Mouse (Mus musculus) monocyte, adult 5-6 weeks (primary cell): ENCODE measurements around the gene Pkp2. TPM values are rescaled to one million over a fixed set of nuclear protein-coding genes. Genes with fewer than 3 reads are reported as not detected.
"Not testable (repeated sequence)": the region's sequence is repeated elsewhere in the genome, so short reads cannot be mapped to it uniquely, and the experiment has no call there.

Source experiments
- ATAC-seq: fragments of 153-309, 156-312 bp; replicated peaks from 2 replicates; pipeline ENCODE4 v1.8.0; 2017; ENCODE audit warnings: mild to moderate bottlenecking; ENCODE audit not compliant: low TSS enrichment, insufficient number of reproducible peaks, severe bottlenecking, poor library complexity, low FRiP score
- total RNA-seq: library from RNA; stranded (forward); fragments of 200-1000, 200-491, 200-594 nt; gene quantifications from 3 replicates; pipeline ENCODE4 v1.2.3, GENCODE M21; 2017

The Pkp2 gene
- 0.97 to 1.7 TPM in 2 of 3 replicates, not detected in the other for total RNA-seq

DNA sequence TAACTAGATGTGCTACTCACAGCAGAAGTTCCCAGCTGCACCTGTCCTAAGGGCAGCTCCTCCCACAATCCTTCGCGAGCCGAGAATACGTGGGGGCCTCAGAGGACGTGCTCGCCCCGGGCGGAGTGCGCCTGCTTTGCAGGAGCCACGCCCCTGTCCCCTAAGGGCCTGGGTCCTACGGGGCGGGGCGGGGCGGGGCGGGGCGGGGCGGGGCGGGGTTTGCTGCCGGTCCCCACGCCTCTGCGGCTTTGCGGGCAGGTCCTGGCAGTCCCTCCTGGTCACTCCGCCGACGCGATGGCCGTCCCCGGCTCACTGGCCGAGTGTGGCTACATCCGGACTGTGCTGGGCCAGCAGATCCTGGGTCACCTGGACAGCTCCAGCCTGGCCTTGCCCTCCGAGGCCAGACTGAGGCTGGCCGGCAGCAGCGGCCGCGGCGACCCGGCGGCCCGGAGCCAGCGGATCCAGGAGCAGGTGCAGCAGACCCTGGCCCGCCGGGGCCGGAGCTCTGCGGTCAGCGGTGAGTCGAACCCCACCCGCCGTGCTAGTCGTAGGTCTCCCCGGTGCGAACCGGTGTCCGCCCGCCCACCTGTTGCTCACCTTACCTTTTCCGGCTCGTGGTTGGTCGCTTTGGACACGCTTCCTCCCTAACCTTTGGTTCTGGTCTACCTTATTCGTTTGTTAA lies at the start of gene Pkp2:
TSS of gene Pkp2 (plus strand) at position 240 of the 682 bp plus-strand sequence.
- ATAC-seq, result no peak

DNA sequence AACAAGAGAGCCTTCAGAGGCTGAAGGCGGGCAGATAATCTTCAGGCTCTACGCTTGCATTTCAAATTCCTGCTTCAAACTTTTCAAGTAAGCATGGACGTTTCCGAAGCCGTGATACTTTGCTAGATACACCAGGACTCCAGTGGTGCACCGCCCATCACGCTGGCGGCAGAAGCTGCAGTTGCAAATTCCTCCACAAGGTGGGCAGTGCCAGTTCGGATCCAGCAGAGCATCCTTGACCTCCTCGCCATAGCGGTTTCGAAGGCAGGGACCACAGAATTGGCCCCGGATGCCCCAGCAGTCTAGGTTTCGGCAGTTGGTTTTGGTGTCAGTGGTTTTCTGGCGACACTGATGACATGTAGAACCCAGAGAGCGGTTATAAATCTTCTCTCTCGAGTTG lies 15.7 kb upstream of the Pkp2 start:
- no peak for ATAC-seq

GRCm38 (mm10) chr16:16201991-16202390 lies 11.1 kb upstream of the Pkp2 start:
- ATAC-seq, result not testable (repeated sequence)

DNA sequence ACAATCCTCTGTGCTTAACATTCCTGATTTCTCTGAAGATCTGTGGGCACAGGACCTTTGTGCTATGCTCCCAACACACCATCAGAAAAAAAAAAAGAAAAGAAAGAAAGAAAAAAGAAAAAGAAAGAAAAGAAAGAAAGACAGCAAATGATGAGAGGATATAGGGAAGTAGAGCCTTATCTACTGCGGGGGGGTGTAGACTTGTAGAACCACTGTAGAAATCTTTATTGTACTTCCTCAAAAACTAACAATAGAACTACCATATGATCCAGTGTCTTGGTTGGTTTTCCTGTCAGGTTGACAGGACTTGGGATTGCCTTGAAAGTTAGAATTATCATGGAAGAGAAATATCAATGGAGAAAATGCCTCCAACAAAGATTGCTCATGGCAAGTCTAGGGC lies 8.5 kb upstream of the Pkp2 start:
- ATAC-seq, result no peak

DNA sequence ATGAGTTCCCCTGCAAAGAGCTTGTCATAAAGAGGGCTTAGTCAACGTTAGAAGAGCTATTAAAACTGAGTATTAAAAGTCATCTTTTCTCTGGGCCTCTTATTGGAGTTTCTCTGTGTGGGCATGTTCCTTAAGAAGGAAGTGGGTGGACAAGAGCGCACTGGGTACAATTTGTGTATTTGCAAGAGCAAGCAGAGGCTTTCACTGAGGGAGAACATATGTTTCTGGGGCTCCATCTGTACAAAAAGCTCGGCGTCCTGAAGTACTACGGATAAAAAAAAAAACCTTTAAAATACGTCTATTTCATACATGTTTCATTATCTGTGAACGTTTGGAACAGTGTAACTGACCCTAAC lies 417 bp upstream of the Pkp2 start:
- ATAC-seq, result no peak

DNA sequence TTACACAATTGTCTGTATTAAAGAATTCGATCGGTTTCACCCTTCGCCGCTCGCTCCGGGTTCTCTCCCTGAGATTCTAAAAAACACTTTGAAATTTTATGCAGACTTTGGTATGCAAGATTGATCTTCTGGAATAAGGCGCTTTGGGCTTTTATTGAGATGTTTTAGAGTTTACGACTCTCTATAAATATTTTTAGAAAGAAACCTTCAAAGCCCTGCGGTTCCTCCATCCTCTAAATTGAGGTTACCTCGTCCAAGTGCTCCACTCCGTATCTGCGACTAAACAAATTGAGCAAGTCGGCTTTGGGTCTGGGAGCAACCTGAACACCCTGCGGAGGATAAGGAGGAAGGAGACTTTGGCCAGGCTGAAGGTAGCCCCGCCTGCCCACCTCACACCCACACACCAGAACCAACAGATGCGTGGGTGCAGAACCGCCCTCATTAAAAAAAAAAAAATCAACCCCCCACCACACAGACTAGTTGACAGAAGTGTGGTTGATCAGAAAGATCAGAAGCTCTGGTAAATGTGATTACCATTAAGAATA lies 715 bp downstream of the Pkp2 start:
- no peak for ATAC-seq

DNA sequence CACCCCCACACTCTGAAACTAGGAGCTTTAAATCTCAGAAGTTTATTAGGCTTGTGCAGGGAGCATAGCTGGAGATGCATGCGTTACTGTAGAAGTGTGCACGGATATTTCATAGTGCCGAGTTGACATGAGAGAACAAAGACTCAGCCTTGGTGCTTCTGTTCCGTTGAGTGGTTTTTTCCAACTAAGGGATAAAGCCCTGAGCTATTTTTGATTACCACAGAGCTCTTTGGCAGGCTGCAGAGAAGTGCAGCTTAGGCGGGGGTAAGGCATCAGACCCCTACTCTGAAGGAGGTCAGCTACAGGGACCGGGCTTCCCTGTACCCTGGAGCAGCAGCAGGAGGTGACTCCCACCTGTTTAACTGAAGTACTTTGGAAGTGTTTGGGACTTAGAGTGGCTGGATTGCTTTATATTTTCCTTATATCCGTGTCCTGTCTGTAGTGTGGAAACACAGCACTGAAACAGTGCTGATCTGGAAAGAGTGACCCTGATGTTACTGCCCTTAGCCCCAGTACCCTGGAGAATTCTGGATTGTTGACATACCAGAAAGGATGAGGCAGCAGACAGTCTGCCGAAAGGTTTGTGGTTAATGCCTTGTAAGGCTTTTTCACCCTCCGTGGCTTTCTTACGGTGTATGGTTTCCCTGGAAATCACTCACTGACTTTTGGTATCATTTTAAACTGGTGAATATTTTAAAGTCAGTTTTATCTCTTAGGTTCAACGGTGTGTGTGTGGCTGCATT lies 2.7 kb downstream of the Pkp2 start:
- no peak for ATAC-seq

GRCm38 (mm10) chr16:16216934-16217333 lies 3.8 kb downstream of the Pkp2 start:
- ATAC-seq, result no peak

DNA sequence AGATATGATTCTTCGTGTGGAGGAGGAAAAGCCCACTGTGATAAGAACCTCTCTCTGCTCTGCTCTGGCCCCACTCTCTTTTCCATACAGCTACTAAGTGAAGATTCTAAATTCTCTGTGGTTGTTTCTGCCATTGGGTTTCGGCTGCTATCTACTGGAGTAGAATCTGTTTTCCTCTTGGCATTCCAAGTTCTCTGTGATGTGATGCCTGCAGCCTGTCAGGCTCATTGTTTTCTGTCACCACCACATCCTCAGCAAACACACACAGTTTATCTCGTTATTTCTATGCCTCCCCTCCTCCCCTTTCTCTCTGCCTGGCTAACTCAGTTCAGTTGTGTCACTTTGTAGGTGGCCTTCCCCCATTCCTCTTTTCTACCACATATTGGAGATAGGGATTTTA lies 6.7 kb downstream of the Pkp2 start:
- ATAC-seq, result no peak

GRCm38 (mm10) chr16:16222651-16223050 lies 9.5 kb downstream of the Pkp2 start:
- ATAC-seq, result no peak

DNA sequence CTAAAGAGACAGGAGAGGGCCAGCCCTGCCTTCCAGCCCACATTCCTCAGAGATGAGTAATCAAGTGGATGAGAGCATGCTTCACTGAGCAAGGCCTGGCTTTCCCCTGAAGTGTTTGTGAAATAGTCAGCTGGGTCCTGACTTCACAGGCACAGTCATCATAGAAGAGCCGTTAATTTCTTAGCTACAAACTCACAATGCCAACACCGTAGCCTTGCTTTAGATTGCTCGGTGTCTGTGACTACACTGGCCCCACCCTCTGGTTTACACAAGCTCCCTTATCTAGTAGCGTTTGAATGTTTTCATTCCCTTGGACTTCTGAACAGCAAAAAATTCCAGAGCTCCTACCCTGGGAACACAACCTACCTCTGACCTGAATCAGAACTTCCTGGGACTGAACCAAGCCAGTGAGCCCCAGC lies 11.4 kb downstream of the Pkp2 start:
- ATAC-seq, result no peak

- no peak for ATAC-seq
These were observed 12.7 kb downstream of the Pkp2 start for GRCm38 (mm10) chr16:16225828-16226227.

- ATAC-seq, result no peak
These were observed 17.3 kb downstream of the Pkp2 start for GRCm38 (mm10) chr16:16230439-16230838.

- ATAC-seq, result no peak
These were observed 20.8 kb downstream of the Pkp2 start for GRCm38 (mm10) chr16:16233919-16234318.

DNA sequence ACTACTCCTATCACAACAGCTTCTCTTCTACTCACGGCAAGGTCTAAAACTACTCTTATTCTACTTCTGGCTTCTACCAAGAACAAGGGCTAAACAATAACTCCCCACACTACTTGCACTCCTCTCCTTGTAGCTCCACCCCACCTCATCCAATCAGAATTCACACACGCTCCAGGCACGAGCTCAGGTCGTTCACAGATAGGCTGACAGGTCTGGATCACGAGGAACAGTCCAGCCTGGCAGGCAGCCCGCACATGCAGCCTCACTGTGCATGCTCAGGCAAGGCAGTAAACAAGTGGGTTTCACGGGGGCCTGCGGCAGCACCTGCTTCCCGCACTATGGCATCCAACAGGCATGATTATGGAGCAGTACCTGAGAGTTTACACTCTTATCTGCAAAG lies 23.6 kb downstream of the Pkp2 start:
- not testable (repeated sequence) for ATAC-seq

GRCm38 (mm10) chr16:16238356-16238755 lies 25.2 kb downstream of the Pkp2 start:
- no peak for ATAC-seq

DNA sequence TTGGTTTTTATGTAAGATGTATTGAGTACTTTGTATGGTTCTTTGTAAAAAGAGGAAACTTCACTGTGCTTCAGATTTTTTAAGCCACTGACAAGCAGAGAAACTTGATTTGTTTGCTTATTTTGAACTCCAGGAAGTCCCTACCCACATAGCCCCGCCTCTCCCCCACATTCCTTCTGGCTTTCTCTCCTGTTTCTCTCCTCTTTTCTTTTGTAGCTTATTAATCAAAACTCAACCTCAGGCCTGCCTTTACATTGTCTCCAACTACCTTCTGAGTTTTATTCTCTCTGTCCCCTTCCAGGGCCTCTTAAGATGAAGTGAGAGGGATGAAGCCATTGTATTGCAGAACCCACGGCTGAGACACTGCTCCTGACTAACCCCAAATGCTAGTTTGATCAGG lies 31.6 kb downstream of the Pkp2 start:
- ATAC-seq, result no peak

DNA sequence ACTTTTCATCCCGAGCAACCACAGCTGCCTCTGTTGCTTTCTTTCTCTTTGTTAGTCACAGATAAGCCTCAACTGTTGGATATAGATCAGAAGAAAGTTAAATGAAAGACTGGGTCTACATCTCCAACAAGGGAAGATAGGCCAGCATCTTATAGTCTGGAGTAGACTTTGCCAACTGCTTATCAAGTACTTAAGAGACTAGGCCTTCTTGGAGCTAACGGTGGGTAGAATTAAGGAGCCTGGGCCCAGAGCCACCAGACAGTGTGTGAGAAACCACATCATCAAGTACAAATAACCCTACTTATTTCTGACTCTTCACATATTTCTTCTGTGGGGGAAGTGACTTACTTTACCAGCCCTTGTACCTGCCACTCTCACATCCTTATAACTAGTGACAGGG lies 37.4 kb downstream of the Pkp2 start:
- no peak for ATAC-seq

DNA sequence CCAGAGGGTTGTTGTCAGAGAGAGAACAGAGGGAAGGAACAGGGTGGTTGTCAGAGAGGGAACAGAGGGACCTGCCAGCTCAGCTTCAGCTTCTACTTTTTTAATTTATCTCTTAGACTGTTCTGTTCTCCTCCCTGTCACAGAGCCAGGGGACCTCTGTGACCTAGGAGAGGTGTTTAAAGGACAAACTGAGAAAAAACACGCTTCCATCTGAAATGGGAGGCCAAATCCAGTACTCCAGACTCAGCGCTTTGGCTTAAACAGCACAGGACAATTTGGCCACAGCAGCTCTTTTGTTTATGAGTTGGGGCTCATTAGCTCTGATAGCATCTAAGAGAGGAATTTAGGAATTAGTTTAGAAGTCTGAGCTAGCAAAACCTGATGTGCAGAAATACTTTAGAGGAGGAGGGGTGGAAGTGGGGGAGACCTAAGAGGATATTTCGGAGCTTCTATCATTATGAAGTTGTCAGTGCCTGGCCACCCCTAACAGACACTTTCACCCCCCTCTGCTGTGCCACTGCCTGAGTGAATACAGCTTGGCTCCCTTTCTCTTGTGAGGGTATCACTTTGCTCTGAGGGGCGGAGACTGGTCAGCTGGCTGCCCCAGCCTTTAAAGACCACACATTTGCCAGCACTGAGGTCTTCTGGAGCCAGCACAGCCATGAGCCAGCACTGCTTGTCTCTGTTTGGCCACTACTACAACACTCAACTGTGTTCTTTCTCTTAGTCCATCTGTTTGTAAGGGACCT lies 40.4 kb downstream of the Pkp2 start:
- no peak for ATAC-seq
